Mouse (Mus musculus) liver, embryonic 14.5 days (tissue): ENCODE data around the gene Adcy10. TPM values are rescaled to one million over a fixed set of nuclear protein-coding genes. Genes with fewer than 3 reads are reported as not detected.
A peak's percentile ranks its signal among the peaks of the same experiment; 100 is the strongest.

Source experiments
- ATAC-seq: fragments of 200-750 bp; cut with Nextera tagmentation; 2 replicates; pipeline ENCODE4 v1.8.0; 2017; ENCODE audit warnings: moderate number of reproducible peaks, mild to moderate bottlenecking, moderate library complexity; ENCODE audit not compliant: insufficient read depth
- DNase-seq, 3 experiments: peaks; one replicate each; pipeline ENCODE4 v3.0.0-alpha.2; 2012 to 2013; ENCODE audit warnings: low read depth in 3 of 3, low spot score in 3 of 3
- H3K27ac ChIP-seq: fragments of 300-500 bp; sonication (generic); 2 replicates; pipeline ENCODE4 v1.5.1; 2014; ENCODE audit warnings: moderate library complexity, mild to moderate bottlenecking, control low read depth, inconsistent platforms
- H3K27me3 ChIP-seq: fragments of 300-500 bp; sonication (generic); 2 replicates; pipeline ENCODE4 v1.6.1; 2014; ENCODE audit warnings: mild to moderate bottlenecking, low read length, moderate library complexity; ENCODE audit not compliant: control insufficient read depth, insufficient read depth
- H3K36me3 ChIP-seq: fragments of 300-500 bp; sonication (generic); replicated peaks from 2 replicates; pipeline ENCODE4 v1.6.1; 2014; ENCODE audit warnings: low read depth; ENCODE audit not compliant: control insufficient read depth, insufficient read depth
- H3K4me1 ChIP-seq, 2 experiments: fragments of 200-500 bp in 1 of 2; fragments of 300-500 bp in 1 of 2; sonication (generic) in 1 of 2; replicated peaks; 2 replicates each; pipeline ENCODE4 v1.6.1; 2012 to 2014; ENCODE audit warnings: antibody characterized with exemption in 1 of 2, inconsistent platforms in 1 of 2, low read length in 1 of 2; ENCODE audit not compliant: control insufficient read depth in 2 of 2, insufficient read depth in 2 of 2
- H3K4me2 ChIP-seq: fragments of 300-500 bp; sonication (generic); 2 replicates; pipeline ENCODE4 v1.6.1; 2014; ENCODE audit warnings: low read depth, mild to moderate bottlenecking, control low read depth, moderate library complexity
- H3K4me3 ChIP-seq, 2 experiments: fragments of 200-500 bp in 1 of 2; fragments of 300-500 bp in 1 of 2; sonication (generic) in 1 of 2; 2 replicates each; pipeline ENCODE4 v1.5.1; 2012 to 2014; ENCODE audit warnings: low read depth in 2 of 2, low read length in 2 of 2, mild to moderate bottlenecking in 2 of 2, control low read depth in 1 of 2, inconsistent platforms in 1 of 2, moderate library complexity in 1 of 2; ENCODE audit not compliant: insufficient read depth in 1 of 2
- H3K9ac ChIP-seq: fragments of 300-500 bp; sonication (generic); replicated peaks from 2 replicates; pipeline ENCODE4 v1.6.1; 2014; ENCODE audit warnings: mild to moderate bottlenecking, control low read depth, moderate library complexity
- H3K9me3 ChIP-seq: fragments of 300-500 bp; sonication (generic); 2 replicates; pipeline ENCODE4 v1.6.1; 2016; ENCODE audit warnings: low read length, mixed read lengths; ENCODE audit not compliant: control insufficient read depth
- CTCF ChIP-seq: IDR thresholded peaks from 2 replicates; pipeline ENCODE4 v1.5.1; 2016; ENCODE audit warnings: antibody characterized with exemption, low read depth, control low read depth
- EP300 ChIP-seq: IDR thresholded peaks from 2 replicates; pipeline ENCODE4 v1.6.1; 2016; ENCODE audit warnings: antibody characterized with exemption, low read depth
- WGBS: fragments of 180-500 bp; shearing (Covaris S2); extraction: QIAGEN DNeasy Blood & Tissue Kit; methylation state at CpG from one replicate; pipeline ENCODE4 v1.1.7; 2014; ENCODE audit not compliant: insufficient replicate concordance; 5-methylcytosine and 5-hydroxymethylcytosine counted together
- polyA plus RNA-seq, 2 experiments: library from polyadenylated mRNA; depleted of rRNA in 1 of 2; stranded (reverse) in 1 of 2; unstranded in 1 of 2; fragments of >200 nt; fragmentation: Nextera tagmentation in 1 of 2; extraction: Ambion mirVana in 1 of 2; gene quantifications; 2 replicates each; pipeline versions ENCODE4 v1.2.1 to v1.2.3; 2012 to 2014

Adcy10 gene
- polyA plus RNA-seq, 2 experiments: 0.08 TPM; not detected in 1

DNA sequence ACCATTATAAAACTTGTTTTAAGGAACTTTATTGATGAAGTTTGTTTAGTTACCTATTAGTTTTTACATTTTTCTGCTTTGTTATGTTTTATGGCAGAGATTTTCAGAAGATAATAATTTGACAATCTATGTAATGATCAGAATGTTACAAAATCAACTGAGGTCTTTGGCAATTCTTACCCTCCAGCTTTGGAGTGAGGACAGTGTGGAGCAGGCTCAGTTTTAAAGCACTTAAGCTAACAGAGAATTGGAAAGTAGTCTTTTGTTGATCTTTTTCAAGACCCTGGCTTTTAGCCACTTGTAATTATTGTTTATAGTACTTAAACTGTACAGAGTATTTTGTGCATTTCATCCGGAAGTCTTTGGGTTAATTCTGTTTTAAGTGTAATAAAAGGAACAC, 22.1 kb upstream of the Adcy10 start:
- Histone ChIP-seq H3K4me3 (peak overlapping the region in 1 of 2 experiments; percentile 23; a peak in 1 of 4 replicates), H3K36me3 (no peaks in the 10 kb centered on the region), H3K27me3 (no peaks in the 10 kb centered on the region), H3K4me2 (peak overlapping the region; percentile 51), H3K27ac (no peak overlapping the region), H3K4me1 (peaks cover 8 to 9% of the 10 kb centered on the region in 2 experiments; a peak in 3 of 4 replicates), H3K9me3 (no peaks in the 10 kb centered on the region), H3K9ac (no peak overlapping the region)
- TF ChIP-seq CTCF (no peak), EP300 (no peak)
- DNase-seq: no peak
- no peak for ATAC-seq
- WGBS: 59% methylated on average over 1 of the region's 1 CpGs

GRCm38 (mm10) chr1:165464574-165464973, 20.4 kb upstream of the Adcy10 start:
- no peak for TF ChIP-seq EP300
- TF ChIP-seq CTCF: no peak
- Histone ChIP-seq H3K4me2 (no peak overlapping the region), H3K4me1 (peaks cover 0 to 13% of the 10 kb centered on the region in 2 experiments; a peak in 2 of 4 replicates), H3K9me3 (no peaks in the 10 kb centered on the region), H3K4me3 (no peak overlapping the region), H3K9ac (no peak overlapping the region), H3K27ac (no peak overlapping the region), H3K27me3 (no peaks in the 10 kb centered on the region), H3K36me3 (no peaks in the 10 kb centered on the region)
- DNase-seq: no peak
- ATAC-seq: no peak
- 63% methylated on average over 3 of the region's 3 CpGs for WGBS

DNA sequence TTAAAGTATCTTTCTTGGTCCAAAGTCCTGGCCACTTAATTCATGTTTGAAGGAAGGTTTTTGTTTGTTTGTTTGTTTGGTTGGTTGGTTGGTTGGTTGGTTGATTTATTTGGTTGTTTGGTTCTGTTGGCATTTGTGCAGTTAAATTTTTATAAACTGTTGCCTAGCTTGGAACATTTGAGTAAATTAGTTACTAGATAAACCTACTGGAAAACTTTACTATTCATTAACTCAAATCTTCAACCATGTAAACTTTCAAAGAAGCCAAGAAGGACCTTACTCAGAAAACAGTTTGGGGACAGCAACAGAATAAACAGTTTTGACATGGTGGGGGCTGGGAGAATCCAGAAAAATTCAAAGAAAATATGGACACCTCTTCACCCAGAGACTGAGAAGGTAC, 16.0 kb upstream of the Adcy10 start:
- Histone ChIP-seq H3K4me3 (no peak overlapping the region), H3K9ac (no peak overlapping the region), H3K27ac (no peak overlapping the region), H3K9me3 (no peaks in the 10 kb centered on the region), H3K4me2 (peak overlapping the region; percentile 17), H3K27me3 (no peaks in the 10 kb centered on the region), H3K36me3 (no peaks in the 10 kb centered on the region), H3K4me1 (peaks cover 2 to 6% of the 10 kb centered on the region in 2 experiments; a peak in 1 of 4 replicates)
- ATAC-seq (no peak), DNase-seq (no peak)
- TF ChIP-seq EP300: no peak
- no peak for TF ChIP-seq CTCF

- DNase-seq (no peak), ATAC-seq (0 out of 2 replicates have a peak, but pooled peaks have one; percentile 13)
- H3K36me3 ChIP-seq: no peaks in the 10 kb centered on the region
- no peak for TF ChIP-seq CTCF
- TF ChIP-seq EP300: no peak
- H3K27me3 ChIP-seq: no peaks in the 10 kb centered on the region
- no peak overlapping the region for H3K9ac ChIP-seq
- H3K9me3 ChIP-seq: no peaks in the 10 kb centered on the region
- no peak overlapping the region; the same call in 1 of the 2 replicates for H3K4me2 ChIP-seq
- H3K4me3 ChIP-seq: no peak overlapping the region
- H3K4me1 ChIP-seq: peaks cover 2 to 6% of the 10 kb centered on the region in 2 experiments; a peak in 1 of 4 replicates
- H3K27ac ChIP-seq: no peak overlapping the region
Measured at GRCm38 (mm10) chr1:165469717-165470116, 15.3 kb upstream of the Adcy10 start.

DNA sequence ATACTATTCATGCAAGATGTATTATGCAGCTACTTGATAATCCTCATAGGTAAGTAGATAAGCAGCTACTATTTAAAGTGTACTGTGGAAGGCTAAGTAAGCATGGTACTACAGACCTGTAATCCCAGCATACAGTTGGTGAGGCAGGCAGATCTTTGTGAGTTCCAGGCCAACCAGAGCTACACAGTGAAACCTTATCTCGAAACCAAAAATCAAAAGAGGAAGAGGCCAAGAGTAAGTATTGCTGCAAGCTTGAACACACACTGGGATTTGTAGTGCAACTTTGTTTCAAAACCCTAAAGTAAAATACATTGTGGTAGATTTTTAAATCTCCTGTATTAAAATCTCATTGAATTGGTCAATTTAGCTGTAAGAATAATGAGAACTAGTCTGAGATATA, 13.5 kb upstream of the Adcy10 start:
- no peaks in the 10 kb centered on the region for H3K27me3 ChIP-seq
- TF ChIP-seq EP300 (no peak), CTCF (no peak)
- no peaks in the 10 kb centered on the region for H3K9me3 ChIP-seq
- H3K27ac ChIP-seq: no peak overlapping the region
- no peak overlapping the region for H3K9ac ChIP-seq
- H3K4me2 ChIP-seq: no peak overlapping the region
- peaks cover 2 to 4% of the 10 kb centered on the region in 2 experiments; a peak in 1 of 4 replicates for H3K4me1 ChIP-seq
- no peak overlapping the region for H3K4me3 ChIP-seq
- ATAC-seq (no peak), DNase-seq (no peak)
- WGBS: 10% methylated on average over 1 of the region's 1 CpGs
- no peaks in the 10 kb centered on the region for H3K36me3 ChIP-seq
